Mouse (Mus musculus) G1E-ER4 (cell line): ENCODE results near the gene Smarcd3. TPM values are rescaled to one million over a fixed set of nuclear protein-coding genes. Genes with fewer than 3 reads are reported as not detected.

Experiments used
- GATA1 ChIP-seq: IDR thresholded peaks from one replicate; pipeline ENCODE4 v1.8.0; 2012; ENCODE audit warnings: low read length, inconsistent platforms
- polyA plus RNA-seq: library from polyadenylated mRNA; stranded (reverse); fragments of >175 nt; gene quantifications from 2 replicates; pipeline ENCODE4 v1.2.3, GENCODE M21; 2012

The Smarcd3 gene
- polyA plus RNA-seq, 1 experiment, result not detected

GRCm38 (mm10) chr5:24604080-24604655 is 20.0 kb downstream of the Smarcd3 start:
- no peak for TF ChIP-seq GATA1

GRCm38 (mm10) chr5:24603431-24604010 is 20.7 kb downstream of the Smarcd3 start:
- no peak for TF ChIP-seq GATA1

GRCm38 (mm10) chr5:24602751-24603343 is 21.4 kb downstream of the Smarcd3 start:
- no peak for TF ChIP-seq GATA1

GRCm38 (mm10) chr5:24601911-24602750 is 22.1 kb downstream of the Smarcd3 start:
- TF ChIP-seq GATA1, result no peak

GRCm38 (mm10) chr5:24601071-24601835 is 23.0 kb downstream of the Smarcd3 start:
- TF ChIP-seq GATA1, result no peak

DNA sequence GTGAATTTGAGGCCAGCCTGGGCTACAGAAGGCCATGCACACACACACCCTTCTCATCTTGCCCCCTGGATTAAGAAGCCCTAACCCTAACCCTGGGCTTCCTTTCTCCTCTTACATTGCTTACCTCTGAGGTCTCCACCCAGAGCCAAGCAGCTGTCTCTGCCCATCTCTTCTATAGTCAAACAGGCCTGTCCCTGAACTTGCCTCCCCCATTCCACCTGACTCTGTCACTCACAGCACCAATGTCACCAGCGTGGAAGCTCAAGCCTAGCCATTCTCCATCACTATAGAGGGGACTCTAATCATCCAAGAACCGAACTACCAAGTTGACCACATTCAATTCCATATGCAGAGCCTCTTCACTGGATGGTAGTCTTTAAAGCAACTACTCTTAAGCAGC is 24.0 kb downstream of the Smarcd3 start:
- TF ChIP-seq GATA1, result no peak

DNA sequence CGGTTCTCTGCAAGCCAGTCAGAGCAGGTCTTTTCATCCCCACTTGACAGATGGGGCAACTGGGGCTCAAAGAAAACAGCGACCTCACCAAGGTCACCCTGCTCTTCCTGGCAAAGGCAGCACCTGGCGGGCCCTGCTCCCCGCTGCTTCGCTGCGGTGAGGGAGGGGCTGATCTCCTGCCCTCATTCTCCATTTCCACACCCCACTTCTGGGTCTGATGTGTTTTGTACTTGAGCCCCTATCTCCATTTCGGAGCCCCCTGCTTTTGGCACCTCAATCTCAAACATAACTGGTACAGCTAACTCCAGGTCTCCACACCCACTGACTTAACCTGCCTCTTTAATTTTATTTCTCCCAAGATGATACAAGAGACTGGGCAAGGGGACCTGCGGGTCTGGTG is 25.1 kb downstream of the Smarcd3 start:
- no peak for TF ChIP-seq GATA1

DNA sequence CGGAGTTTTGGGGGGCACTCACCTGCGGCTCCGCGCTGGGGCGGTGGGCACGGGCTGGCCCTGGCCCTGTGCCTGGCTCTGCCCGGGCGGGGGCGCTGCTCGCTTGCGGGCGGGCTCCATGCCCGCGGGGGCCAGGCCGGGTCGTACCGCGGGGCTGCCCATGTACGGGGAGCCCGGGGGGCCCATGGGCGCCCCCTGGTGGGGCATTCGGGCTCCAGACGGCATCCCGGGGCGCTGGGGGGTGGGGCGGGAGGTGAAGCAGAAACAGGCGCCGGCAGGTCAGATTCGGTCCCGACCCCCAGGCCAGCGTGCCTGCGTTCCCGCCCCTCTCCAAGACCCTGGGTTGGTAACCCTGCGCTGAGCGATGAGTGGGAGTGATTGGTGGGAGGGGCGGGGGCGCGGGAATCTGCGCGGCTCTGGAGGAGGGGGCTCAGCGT is 25.6 kb downstream of the Smarcd3 start:
- no peak for TF ChIP-seq GATA1

DNA sequence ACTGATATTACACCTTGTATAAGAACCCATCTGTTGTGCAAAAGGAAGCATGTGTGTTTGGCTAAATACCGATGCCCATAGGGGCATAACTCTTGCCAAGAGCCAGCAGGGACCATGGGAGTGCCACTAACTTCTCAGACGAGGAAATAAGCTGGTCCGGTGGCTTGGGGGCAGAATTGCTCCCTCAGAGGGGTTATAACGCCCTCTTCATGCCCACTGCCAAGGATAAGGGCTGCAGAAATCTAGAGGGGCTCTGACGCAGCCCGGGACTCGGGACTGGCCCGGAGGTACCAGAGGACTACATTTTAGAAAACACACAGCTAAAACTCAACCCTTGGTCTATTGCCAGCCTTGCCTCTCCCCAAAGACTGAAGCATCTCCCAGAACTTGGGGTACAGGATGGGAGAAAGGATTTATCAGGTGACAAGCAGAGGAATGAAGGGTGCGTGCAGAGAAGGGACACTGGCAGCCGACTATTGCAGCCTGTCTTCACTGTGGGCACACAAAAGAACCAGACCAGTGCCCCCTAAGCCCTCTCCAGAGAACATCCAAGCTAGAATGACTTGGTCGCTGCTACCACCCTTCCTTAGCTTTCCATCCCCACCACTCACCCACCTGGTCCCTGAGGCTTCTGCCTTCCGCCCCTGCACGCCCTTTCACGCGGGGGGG is 26.2 kb downstream of the Smarcd3 start:
- no peak for TF ChIP-seq GATA1

DNA sequence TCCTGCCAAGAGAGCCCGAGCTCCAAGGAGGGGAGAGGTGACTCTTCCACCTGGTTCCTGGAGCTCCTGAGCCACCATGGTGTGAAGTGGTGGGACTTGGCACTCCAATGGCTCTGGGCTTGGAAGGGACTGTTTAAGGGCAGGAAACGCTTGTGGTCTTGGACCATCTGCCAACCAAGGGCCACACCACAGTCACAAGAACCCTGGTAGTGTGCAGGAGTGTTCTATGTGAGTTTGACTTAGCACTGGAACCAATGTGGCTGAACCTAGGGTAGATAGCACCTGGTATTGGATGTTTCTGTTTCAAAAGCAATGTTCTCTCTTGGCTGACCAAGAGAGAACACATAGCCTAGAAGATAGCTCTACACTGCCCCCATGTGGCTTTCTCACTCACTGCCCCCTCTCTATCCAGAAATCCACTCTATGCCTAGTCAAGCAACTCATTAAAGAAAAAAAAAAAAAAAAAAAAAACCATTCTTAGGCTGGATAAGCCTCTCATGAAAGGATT is 26.9 kb downstream of the Smarcd3 start:
- no peak for TF ChIP-seq GATA1

DNA sequence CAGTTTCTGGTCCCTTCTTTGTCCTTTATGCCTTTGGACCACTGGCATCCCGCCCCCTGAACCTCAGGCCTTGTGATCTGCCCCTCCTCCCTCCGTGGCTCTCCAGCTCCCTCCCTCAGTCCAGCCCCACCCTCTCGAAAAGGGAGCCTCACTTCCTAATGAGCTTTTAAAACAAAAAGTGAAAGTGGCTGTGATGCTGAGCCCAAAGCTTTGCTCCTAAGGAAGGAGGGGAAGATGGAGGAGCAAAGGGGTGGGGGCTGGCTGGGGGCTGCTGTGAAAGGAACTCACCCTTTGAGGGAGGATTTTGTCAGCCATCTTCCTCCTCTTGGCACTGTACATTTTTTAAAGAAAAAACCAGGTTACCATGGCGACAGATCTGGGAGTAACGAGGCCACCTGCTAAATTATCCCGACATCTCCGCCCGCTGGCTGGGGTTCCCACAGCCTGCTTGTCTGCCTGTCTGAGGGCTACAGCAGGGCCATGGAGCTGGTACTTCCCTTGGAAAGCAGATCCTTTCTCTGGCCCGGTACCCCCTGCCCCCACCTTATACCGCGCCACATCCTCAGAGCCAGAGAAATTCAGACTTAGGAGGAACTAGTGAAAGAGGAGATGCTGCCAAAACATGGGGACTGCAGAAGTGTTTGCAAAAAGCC is 27.6 kb downstream of the Smarcd3 start:
- no peak for TF ChIP-seq GATA1

DNA sequence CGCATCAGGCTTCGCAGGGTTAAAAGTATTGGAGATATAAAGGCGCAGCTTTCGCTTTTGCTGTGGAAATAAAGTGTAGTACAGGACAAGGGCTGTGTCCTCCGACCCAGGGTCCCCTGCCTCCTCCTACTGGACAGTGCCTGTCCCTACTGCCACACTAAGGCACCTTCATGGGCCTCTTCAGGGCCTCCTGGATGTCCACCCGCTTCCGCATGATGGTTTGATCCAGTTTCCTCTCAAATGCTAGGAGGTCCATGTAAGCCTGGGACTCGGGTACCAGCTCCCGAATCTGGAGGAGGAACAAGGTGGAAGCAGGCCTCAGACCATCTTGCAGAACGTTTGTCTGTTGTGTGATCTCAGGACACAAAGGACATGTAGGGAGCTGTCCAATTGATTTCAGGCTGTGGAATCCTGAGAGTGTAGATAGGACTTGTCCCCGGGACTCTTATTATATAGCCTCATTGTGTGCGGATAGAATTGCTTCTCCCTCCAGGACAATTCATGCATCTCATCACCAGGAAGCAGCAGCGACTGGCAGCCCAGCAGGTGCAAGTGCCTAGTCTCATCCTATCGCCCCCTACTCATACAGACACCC is 28.3 kb downstream of the Smarcd3 start:
- no peak for TF ChIP-seq GATA1

DNA sequence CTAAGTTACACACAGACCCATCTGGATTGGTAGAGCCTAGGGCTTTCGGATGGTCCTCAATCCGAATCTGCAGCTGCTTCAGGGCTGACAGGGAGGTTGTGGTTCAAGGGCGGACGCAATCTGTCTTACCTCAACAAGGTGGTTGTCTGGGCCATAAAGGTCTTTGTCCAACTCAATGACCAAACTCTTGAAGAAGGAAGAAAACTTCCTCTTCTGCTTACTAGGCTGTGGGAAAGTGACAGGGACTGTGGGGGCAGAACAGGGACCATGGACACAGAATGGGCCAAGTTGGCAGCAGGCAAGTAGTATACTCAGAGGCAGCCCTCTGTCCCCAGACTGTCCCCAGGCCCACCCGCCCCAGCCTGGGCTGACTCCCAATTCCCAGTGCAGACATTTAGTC is 28.9 kb downstream of the Smarcd3 start:
- no peak for TF ChIP-seq GATA1

DNA sequence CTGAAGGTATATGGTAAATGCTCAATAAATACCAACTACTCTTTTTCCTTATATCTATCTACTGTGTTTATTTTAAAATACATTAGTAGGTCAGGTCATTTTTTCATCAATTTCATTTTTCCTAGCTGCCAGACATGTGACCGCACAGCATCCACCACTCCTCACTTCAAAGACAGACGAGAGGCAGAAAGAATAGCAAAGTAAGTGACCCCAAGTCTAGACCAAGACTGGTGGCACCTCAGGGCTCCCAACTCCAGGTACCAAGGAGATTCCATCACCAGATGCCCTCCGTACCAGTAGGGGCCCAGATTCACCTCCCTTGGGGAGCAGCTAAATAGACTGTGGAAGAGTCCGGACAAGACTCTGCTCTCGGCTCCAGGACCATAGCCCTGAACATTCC is 29.9 kb downstream of the Smarcd3 start:
- no peak for TF ChIP-seq GATA1

DNA sequence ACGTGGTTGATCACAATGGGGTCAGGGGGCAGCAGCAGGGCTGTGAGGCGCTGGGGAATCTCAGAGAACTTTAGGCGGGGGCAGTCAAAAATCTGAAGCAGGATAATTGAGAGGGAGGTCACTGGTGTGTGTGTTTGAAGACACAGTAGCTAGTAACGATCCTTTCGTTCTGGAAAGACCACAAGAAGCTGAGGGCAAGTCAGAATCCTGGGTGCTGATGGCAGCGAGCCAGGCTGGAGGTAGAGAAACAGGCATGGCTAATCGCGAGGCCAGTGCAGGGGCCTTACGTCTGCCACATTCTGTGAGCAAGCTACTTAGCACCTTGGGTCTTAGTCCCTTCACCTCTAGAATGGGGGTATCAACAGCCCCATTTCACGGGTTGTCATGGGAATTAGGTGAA is 30.3 kb downstream of the Smarcd3 start:
- no peak for TF ChIP-seq GATA1
